Mouse (Mus musculus) T-helper 1 cell (primary cell): ENCODE results near the gene Id3.

Source experiments
- in situ Hi-C: fragments of 300-600 bp; cut with MboI, MseI; formaldehyde crosslinking; loops from one replicate; pipeline ENCODE4 v1.15.1; 2025; ENCODE audit warnings: high pct_unique_total_duplicates

The Id3 gene

GRCm38 (mm10) chr4:136123792-136124161, 19.5 kb upstream of the Id3 start:
- in situ Hi-C loops = no loop called here

- in situ Hi-C loops = no loop called here
These were observed 18.7 kb upstream of the Id3 start for GRCm38 (mm10) chr4:136124581-136124980.

GRCm38 (mm10) chr4:136125458-136125857, 17.8 kb upstream of the Id3 start:
- in situ Hi-C loops = no loop called here

GRCm38 (mm10) chr4:136126019-136126418, 17.3 kb upstream of the Id3 start:
- in situ Hi-C loops = no loop called here

GRCm38 (mm10) chr4:136127670-136128069, 15.6 kb upstream of the Id3 start:
- in situ Hi-C loops = no loop called here

- in situ Hi-C loops = no loop called here
These were observed 13.5 kb upstream of the Id3 start for GRCm38 (mm10) chr4:136129842-136130241.

- in situ Hi-C loops = no loop called here
These were observed 9.5 kb upstream of the Id3 start for GRCm38 (mm10) chr4:136133801-136134200.

GRCm38 (mm10) chr4:136134418-136134977, 8.8 kb upstream of the Id3 start:
- in situ Hi-C loops = no loop called here

GRCm38 (mm10) chr4:136134978-136135873, 8.1 kb upstream of the Id3 start:
- in situ Hi-C loops = no loop called here

GRCm38 (mm10) chr4:136135874-136136728, 7.2 kb upstream of the Id3 start:
- in situ Hi-C loops = no loop called here

- in situ Hi-C loops = no loop called here
These were observed 3.8 kb upstream of the Id3 start for GRCm38 (mm10) chr4:136139326-136140110.

GRCm38 (mm10) chr4:136140327-136141250, 2.7 kb upstream of the Id3 start:
- in situ Hi-C loops = no loop called here

GRCm38 (mm10) chr4:136142267-136143192, 767 bp upstream of the Id3 start:
- in situ Hi-C loops = no loop called here

- in situ Hi-C loops = no loop called here
These were observed 1.0 kb downstream of the Id3 start for GRCm38 (mm10) chr4:136144126-136144926.

- in situ Hi-C loops = no loop called here
These were observed 1.6 kb downstream of the Id3 start for GRCm38 (mm10) chr4:136144927-136145292.

- in situ Hi-C loops = no loop called here
These were observed 2.1 kb downstream of the Id3 start for GRCm38 (mm10) chr4:136145362-136145885.

GRCm38 (mm10) chr4:136145991-136146711, 2.9 kb downstream of the Id3 start:
- in situ Hi-C loops = no loop called here
